Mouse (Mus musculus): Measurements from ENCODE around the gene Stub1.

Stub1 gene

GRCm38 (mm10) chr17:25786781-25787504, 46.3 kb downstream of the Stub1 start:
- DNase-seq = no peak

GRCm38 (mm10) chr17:25786280-25786679, 46.9 kb downstream of the Stub1 start, which contains the start of gene Ccdc78:
TSS of gene Ccdc78 (plus strand) at chr17:25786580.
- no peak for DNase-seq

- DNase-seq = peak; percentile 98
These were observed 47.9 kb downstream of the Stub1 start, which contains the start of gene Haghl for GRCm38 (mm10) chr17:25785281-25785745. TSS of gene Haghl (minus strand) at chr17:25785673.

- no peak for DNase-seq
These were observed 49.2 kb downstream of the Stub1 start for GRCm38 (mm10) chr17:25783861-25784574.

GRCm38 (mm10) chr17:25783086-25783485, 50.1 kb downstream of the Stub1 start:
- peak in 1 of 2 experiments; percentile 63 for DNase-seq

GRCm38 (mm10) chr17:25781339-25781738, 51.9 kb downstream of the Stub1 start:
- no peak for DNase-seq
